Mouse (Mus musculus): ENCODE data around the gene Mepe. TPM values are rescaled to one million over a fixed set of nuclear protein-coding genes. Genes with fewer than 3 reads are reported as not detected.

Mepe gene
- polyA plus RNA-seq, 1 experiment from 2014 or later: not detected

GRCm38 (mm10) chr5:104358592-104358991 is 33.5 kb downstream of the Mepe start:
- H3K27me3 ChIP-seq (ENCODE audit: control insufficient read depth, insufficient read depth, low read length): no peaks in the 10 kb centered on the region
- H3K4me2 ChIP-seq (ENCODE audit: low read depth, severe bottlenecking): no peak overlapping the region
- no peak overlapping the region for H3K4me3 ChIP-seq (ENCODE audit: low read depth, low read length)
- DNase-seq (ENCODE audit: low spot score) (no peak), ATAC-seq (ENCODE audit: insufficient number of reproducible peaks, low FRiP score, low TSS enrichment, low read depth) (no peak)
- WGBS: 42% methylated on average over 7 of the region's 7 CpGs
- H3K4me1 ChIP-seq (ENCODE audit: control insufficient read depth, insufficient read depth, low read length): peaks cover 4% of the 10 kb centered on the region; the same call in 1 of the 2 replicates
- no peaks in the 10 kb centered on the region for H3K9me3 ChIP-seq (ENCODE audit: control insufficient read depth, low read length)
- H3K36me3 ChIP-seq (ENCODE audit: control insufficient read depth, insufficient read depth, low read length): no peaks in the 10 kb centered on the region
- no peak overlapping the region for H3K9ac ChIP-seq (ENCODE audit: low read length)
- no peak overlapping the region for H3K27ac ChIP-seq (replicated peaks; ENCODE audit: low read depth, low read length)

- H3K36me3 ChIP-seq (ENCODE audit: control insufficient read depth, insufficient read depth, low read length): no peaks in the 10 kb centered on the region
- 11% methylated on average over 6 of the region's 6 CpGs for WGBS
Observed at GRCm38 (mm10) chr5:104359257-104359656, 34.1 kb downstream of the Mepe start.

GRCm38 (mm10) chr5:104370580-104370979 is 45.5 kb downstream of the Mepe start:
- H3K36me3 ChIP-seq (ENCODE audit: control insufficient read depth, insufficient read depth, low read length): no peaks in the 10 kb centered on the region
- no peak overlapping the region for H3K4me3 ChIP-seq (ENCODE audit: low read depth, low read length)
- WGBS: 49% methylated on average over 5 of the region's 5 CpGs
- peaks cover 5% of the 10 kb centered on the region; the same call in 1 of the 2 replicates for H3K4me1 ChIP-seq (ENCODE audit: control insufficient read depth, insufficient read depth, low read length)
- no peaks in the 10 kb centered on the region for H3K27me3 ChIP-seq (ENCODE audit: control insufficient read depth, insufficient read depth, low read length)
- H3K27ac ChIP-seq (replicated peaks; ENCODE audit: low read depth, low read length): no peak overlapping the region
- DNase-seq (ENCODE audit: low spot score): peak; percentile 36
- H3K9ac ChIP-seq (ENCODE audit: low read length): no peak overlapping the region
- H3K9me3 ChIP-seq (ENCODE audit: control insufficient read depth, low read length): no peaks in the 10 kb centered on the region
- no peak overlapping the region for H3K4me2 ChIP-seq (ENCODE audit: low read depth, severe bottlenecking)
- no peak for ATAC-seq (ENCODE audit: insufficient number of reproducible peaks, low FRiP score, low TSS enrichment, low read depth)

More at GRCm38 (mm10) chr5:104359257-104359656, 34.1 kb downstream of the Mepe start:
- peak; percentile 65; the same call in 1 of the 2 replicates for ATAC-seq (ENCODE audit: insufficient number of reproducible peaks, low FRiP score, low TSS enrichment, low read depth)
- Histone ChIP-seq H3K27me3 (ENCODE audit: control insufficient read depth, insufficient read depth, low read length) (no peaks in the 10 kb centered on the region), H3K4me2 (ENCODE audit: low read depth, severe bottlenecking) (no peak overlapping the region), H3K4me3 (ENCODE audit: low read depth, low read length) (no peak overlapping the region), H3K4me1 (ENCODE audit: control insufficient read depth, insufficient read depth, low read length) (peaks cover 4% of the 10 kb centered on the region; the same call in 1 of the 2 replicates), H3K9me3 (ENCODE audit: control insufficient read depth, low read length) (no peaks in the 10 kb centered on the region), H3K9ac (ENCODE audit: low read length) (no peak overlapping the region), H3K27ac (replicated peaks; ENCODE audit: low read depth, low read length) (no peak overlapping the region)
- no peak for DNase-seq (ENCODE audit: low spot score)

GRCm38 (mm10) chr5:104371284-104371683 is 46.2 kb downstream of the Mepe start:
- DNase-seq (ENCODE audit: low spot score) (no peak), ATAC-seq (ENCODE audit: insufficient number of reproducible peaks, low FRiP score, low TSS enrichment, low read depth) (no peak)
- Histone ChIP-seq H3K4me2 (ENCODE audit: low read depth, severe bottlenecking) (no peak overlapping the region), H3K4me3 (ENCODE audit: low read depth, low read length) (no peak overlapping the region), H3K4me1 (ENCODE audit: control insufficient read depth, insufficient read depth, low read length) (peaks cover 5% of the 10 kb centered on the region; the same call in 1 of the 2 replicates), H3K36me3 (ENCODE audit: control insufficient read depth, insufficient read depth, low read length) (no peaks in the 10 kb centered on the region), H3K27ac (replicated peaks; ENCODE audit: low read depth, low read length) (no peak overlapping the region), H3K9ac (ENCODE audit: low read length) (no peak overlapping the region), H3K27me3 (ENCODE audit: control insufficient read depth, insufficient read depth, low read length) (no peaks in the 10 kb centered on the region), H3K9me3 (ENCODE audit: control insufficient read depth, low read length) (no peaks in the 10 kb centered on the region)
- WGBS: 83% methylated on average over 4 of the region's 4 CpGs

- Histone ChIP-seq H3K4me3 (ENCODE audit: low read depth, low read length) (no peak overlapping the region), H3K27ac (replicated peaks; ENCODE audit: low read depth, low read length) (no peak overlapping the region), H3K36me3 (ENCODE audit: control insufficient read depth, insufficient read depth, low read length) (no peaks in the 10 kb centered on the region), H3K4me2 (ENCODE audit: low read depth, severe bottlenecking) (no peak overlapping the region), H3K9ac (ENCODE audit: low read length) (no peak overlapping the region), H3K9me3 (ENCODE audit: control insufficient read depth, low read length) (no peaks in the 10 kb centered on the region), H3K4me1 (ENCODE audit: control insufficient read depth, insufficient read depth, low read length) (peaks cover 5% of the 10 kb centered on the region; the same call in 1 of the 2 replicates), H3K27me3 (ENCODE audit: control insufficient read depth, insufficient read depth, low read length) (no peaks in the 10 kb centered on the region)
- no peak for ATAC-seq (ENCODE audit: insufficient number of reproducible peaks, low FRiP score, low TSS enrichment, low read depth)
- WGBS: 86% methylated on average over 4 of the region's 4 CpGs
- DNase-seq (ENCODE audit: low spot score): no peak
Observed at GRCm38 (mm10) chr5:104373648-104374307, 48.6 kb downstream of the Mepe start.

- ATAC-seq (ENCODE audit: insufficient number of reproducible peaks, low FRiP score, low TSS enrichment, low read depth): no peak
- 54% methylated on average over 6 of the region's 6 CpGs for WGBS
Observed at GRCm38 (mm10) chr5:104374308-104374660, 49.2 kb downstream of the Mepe start.

GRCm38 (mm10) chr5:104375132-104375531 is 50.0 kb downstream of the Mepe start:
- ATAC-seq (ENCODE audit: insufficient number of reproducible peaks, low FRiP score, low TSS enrichment, low read depth) (peak; percentile 76; the same call in 1 of the 2 replicates), DNase-seq (ENCODE audit: low spot score) (peak; percentile 63)
- 17% methylated on average over 2 of the region's 2 CpGs for WGBS
- Histone ChIP-seq H3K4me2 (ENCODE audit: low read depth, severe bottlenecking) (no peak overlapping the region), H3K27me3 (ENCODE audit: control insufficient read depth, insufficient read depth, low read length) (no peaks in the 10 kb centered on the region), H3K27ac (replicated peaks; ENCODE audit: low read depth, low read length) (no peak overlapping the region), H3K9me3 (ENCODE audit: control insufficient read depth, low read length) (no peaks in the 10 kb centered on the region), H3K4me3 (ENCODE audit: low read depth, low read length) (no peak overlapping the region), H3K9ac (ENCODE audit: low read length) (no peak overlapping the region), H3K36me3 (ENCODE audit: control insufficient read depth, insufficient read depth, low read length) (no peaks in the 10 kb centered on the region), H3K4me1 (ENCODE audit: control insufficient read depth, insufficient read depth, low read length) (peaks cover 5% of the 10 kb centered on the region; the same call in 1 of the 2 replicates)

More at GRCm38 (mm10) chr5:104374308-104374660, 49.2 kb downstream of the Mepe start:
- Histone ChIP-seq H3K4me3 (ENCODE audit: low read depth, low read length) (no peak overlapping the region), H3K9me3 (ENCODE audit: control insufficient read depth, low read length) (no peaks in the 10 kb centered on the region), H3K27me3 (ENCODE audit: control insufficient read depth, insufficient read depth, low read length) (no peaks in the 10 kb centered on the region), H3K4me1 (ENCODE audit: control insufficient read depth, insufficient read depth, low read length) (peaks cover 5% of the 10 kb centered on the region; the same call in 1 of the 2 replicates), H3K4me2 (ENCODE audit: low read depth, severe bottlenecking) (no peak overlapping the region), H3K27ac (replicated peaks; ENCODE audit: low read depth, low read length) (no peak overlapping the region), H3K36me3 (ENCODE audit: control insufficient read depth, insufficient read depth, low read length) (no peaks in the 10 kb centered on the region), H3K9ac (ENCODE audit: low read length) (no peak overlapping the region)
- peak; percentile 41 for DNase-seq (ENCODE audit: low spot score)

- H3K27me3 ChIP-seq (ENCODE audit: control insufficient read depth, insufficient read depth, low read length): no peaks in the 10 kb centered on the region
- no peak for ATAC-seq (ENCODE audit: insufficient number of reproducible peaks, low FRiP score, low TSS enrichment, low read depth)
- H3K4me2 ChIP-seq (ENCODE audit: low read depth, severe bottlenecking): no peak overlapping the region
- no peak overlapping the region for H3K9ac ChIP-seq (ENCODE audit: low read length)
- DNase-seq (ENCODE audit: low spot score): no peak
- H3K36me3 ChIP-seq (ENCODE audit: control insufficient read depth, insufficient read depth, low read length): no peaks in the 10 kb centered on the region
- no peak overlapping the region for H3K27ac ChIP-seq (replicated peaks; ENCODE audit: low read depth, low read length)
- H3K9me3 ChIP-seq (ENCODE audit: control insufficient read depth, low read length): no peaks in the 10 kb centered on the region
- peaks cover 5% of the 10 kb centered on the region; the same call in 1 of the 2 replicates for H3K4me1 ChIP-seq (ENCODE audit: control insufficient read depth, insufficient read depth, low read length)
- no peak overlapping the region for H3K4me3 ChIP-seq (ENCODE audit: low read depth, low read length)
- 93% methylated on average over 1 of the region's 1 CpGs for WGBS
Observed at GRCm38 (mm10) chr5:104376890-104377289, 51.8 kb downstream of the Mepe start.
